Mouse (Mus musculus) CH12.LX (cell line): Measurements from ENCODE around the gene Ate1. TPM values are rescaled to one million over a fixed set of nuclear protein-coding genes. Genes with fewer than 3 reads are reported as not detected.

Experiments used
- DNase-seq: peaks from one replicate; pipeline ENCODE4 v3.0.0-alpha.2; 2013; ENCODE audit errors: extremely low read depth
- H3K27ac ChIP-seq: 2 replicates; pipeline ENCODE4 v1.5.1; 2012; ENCODE audit warnings: low read depth, mild to moderate bottlenecking, control low read depth, moderate library complexity; ENCODE audit not compliant: insufficient read depth
- H3K27me3 ChIP-seq: replicated peaks from 2 replicates; pipeline ENCODE3; 2012; ENCODE audit warnings: inconsistent platforms
- H3K36me3 ChIP-seq, 2 experiments: replicated peaks in 1 of 2; 2 replicates each; pipeline versions ENCODE3 to v1.6.1; 2012; ENCODE audit warnings: inconsistent platforms in 1 of 2, low read length in 1 of 2, mild to moderate bottlenecking in 1 of 2, mixed read lengths in 1 of 2, moderate library complexity in 1 of 2; ENCODE audit not compliant: control insufficient read depth in 1 of 2, insufficient read depth in 1 of 2
- H3K4me1 ChIP-seq, 2 experiments: 2 replicates each; pipeline ENCODE4 v1.6.1; 2012; ENCODE audit warnings: inconsistent platforms in 1 of 2, moderate library complexity in 1 of 2; ENCODE audit not compliant: insufficient read depth in 2 of 2, control insufficient read depth in 1 of 2
- H3K4me2 ChIP-seq: 2 replicates; pipeline ENCODE4 v1.6.1; 2012; ENCODE audit warnings: low read depth, mild to moderate bottlenecking, control low read depth; ENCODE audit not compliant: poor library complexity, insufficient read depth, severe bottlenecking
- H3K4me3 ChIP-seq, 3 experiments: fragments of 150-350 bp in 1 of 3; sonication (generic) in 1 of 3; replicated peaks in 1 of 3; 2 replicates each; pipeline versions ENCODE3 to v1.5.1; 2011 to 2012; ENCODE audit warnings: low read depth in 2 of 3, low read length in 2 of 3, mild to moderate bottlenecking in 2 of 3, moderate library complexity in 2 of 3, control low read depth in 1 of 3, improper control_type of control experiment in 1 of 3, inconsistent platforms in 1 of 3, mixed read lengths in 1 of 3; ENCODE audit not compliant: poor library complexity in 1 of 3
- H3K79me2 ChIP-seq: replicated peaks from 2 replicates; pipeline ENCODE4 v1.6.1; 2012; ENCODE audit warnings: mild to moderate bottlenecking, moderate library complexity; ENCODE audit not compliant: control insufficient read depth, poor library complexity, insufficient read depth, severe bottlenecking; ENCODE audit errors: extremely low read depth
- H3K9ac ChIP-seq: 2 replicates; pipeline ENCODE4 v1.6.1; 2012; ENCODE audit warnings: low read depth, mild to moderate bottlenecking, control low read depth, moderate library complexity; ENCODE audit not compliant: insufficient read depth
- H3K9me3 ChIP-seq: replicated peaks from 2 replicates; pipeline ENCODE3; 2012; ENCODE audit warnings: low read length, inconsistent platforms, mixed read lengths
- BHLHE40 ChIP-seq: IDR thresholded peaks from 2 replicates; pipeline ENCODE4 v1.6.1; 2011; ENCODE audit warnings: mild to moderate bottlenecking, low read depth, low read length, improper control_type of control experiment
- CHD1 ChIP-seq: IDR thresholded peaks from 2 replicates; pipeline ENCODE4 v1.6.1; 2012; ENCODE audit warnings: low read depth, low read length, improper control_type of control experiment, inconsistent platforms
- CHD2 ChIP-seq: IDR thresholded peaks from 2 replicates; pipeline ENCODE4 v1.6.1; 2011; ENCODE audit warnings: low read length, improper control_type of control experiment
- CTCF ChIP-seq, 2 experiments: IDR thresholded peaks in 1 of 2; conservative IDR thresholded peaks in 1 of 2; 2 replicates each; pipeline ENCODE4 v1.5.1; 2011 to 2012; ENCODE audit warnings: low read depth in 2 of 2, low read length in 2 of 2, improper control_type of control experiment in 1 of 2, inconsistent platforms in 1 of 2, mild to moderate bottlenecking in 1 of 2, moderate library complexity in 1 of 2
- ELF1 ChIP-seq: IDR thresholded peaks from 2 replicates; pipeline ENCODE4 v1.6.1; 2014; ENCODE audit warnings: low read depth, mild to moderate bottlenecking, inconsistent platforms, low read length, improper control_type of control experiment
- EP300 ChIP-seq: IDR thresholded peaks from 2 replicates; pipeline ENCODE4 v1.6.1; 2011; ENCODE audit warnings: low read length, improper control_type of control experiment
- MAFK ChIP-seq: IDR thresholded peaks from 2 replicates; pipeline ENCODE4 v1.6.1; 2011; ENCODE audit warnings: low read length, improper control_type of control experiment; ENCODE audit not compliant: insufficient replicate concordance
- MAZ ChIP-seq: IDR thresholded peaks from 2 replicates; pipeline ENCODE4 v1.6.1; 2012; ENCODE audit warnings: low read depth, mild to moderate bottlenecking, inconsistent platforms, low read length, improper control_type of control experiment, moderate library complexity
- MEF2A ChIP-seq: IDR thresholded peaks from 2 replicates; pipeline ENCODE4 v1.6.1; 2014; ENCODE audit warnings: low read depth, mild to moderate bottlenecking, inconsistent platforms, low read length, improper control_type of control experiment, borderline replicate concordance
- MXI1 ChIP-seq: IDR thresholded peaks from 2 replicates; pipeline ENCODE4 v1.6.1; 2011; ENCODE audit warnings: mild to moderate bottlenecking, low read depth, low read length, improper control_type of control experiment
- MYC ChIP-seq: IDR thresholded peaks from 2 replicates; pipeline ENCODE4 v1.6.1; 2011; ENCODE audit warnings: low read depth, mild to moderate bottlenecking, improper control_type of control experiment, low read length
- POLR2A ChIP-seq: IDR thresholded peaks from 2 replicates; pipeline ENCODE4 v1.6.1; 2011; ENCODE audit warnings: low read depth, mild to moderate bottlenecking, improper control_type of control experiment, low read length
- RAD21 ChIP-seq: IDR thresholded peaks from 2 replicates; pipeline ENCODE4 v1.6.1; 2011; ENCODE audit warnings: low read depth, mild to moderate bottlenecking, low read length, improper control_type of control experiment, moderate library complexity
- SMC3 ChIP-seq: IDR thresholded peaks from 2 replicates; pipeline ENCODE4 v1.6.1; 2011; ENCODE audit warnings: low read depth, low read length, improper control_type of control experiment
- UBTF ChIP-seq: IDR thresholded peaks from 2 replicates; pipeline ENCODE4 v1.6.1; 2012; ENCODE audit warnings: low read depth, mild to moderate bottlenecking, inconsistent platforms, low read length, improper control_type of control experiment, moderate library complexity
- USF2 ChIP-seq: conservative IDR thresholded peaks from 2 replicates; pipeline ENCODE4 v1.6.1; 2011; ENCODE audit warnings: low read depth, low read length, improper control_type of control experiment
- dilution Hi-C: fragments of 300-500 bp; cut with MboI; formaldehyde crosslinking; loops from 2 replicates; pipeline ENCODE4 v1.14.3; 2020; ENCODE audit warnings: low sequenced_read_pairs; ENCODE audit not compliant: extremely low pct_unique_long_range_greater_than_20kb, extremely low pct_ligation_motif_present
- in situ Hi-C: fragments of 300-500 bp; cut with MboI; formaldehyde crosslinking; loops from 3 replicates; pipeline ENCODE4 v1.14.3; 2019; ENCODE audit warnings: low sequenced_read_pairs, low pct_ligation_motif_present, low pct_unique_long_range_greater_than_20kb, mixed read lengths
- polyA plus RNA-seq: library from polyadenylated mRNA; unstranded; fragments of >175 nt; gene quantifications from 2 replicates; pipeline ENCODE4 v1.2.1, GENCODE M21; 2012; ENCODE audit warnings: low read depth; ENCODE audit not compliant: insufficient read length
- total RNA-seq, 2 experiments: library from RNA; depleted of rRNA; stranded (reverse); fragments of 300-350 nt in 1 of 2; fragments of >200 nt in 1 of 2; gene quantifications; 2 replicates each; pipeline ENCODE4 v1.2.3; 2012 to 2014

Gene Ate1
- total and polyA plus RNA-seq, 3 experiments = 12.2 to 15.4 (median 14.3) TPM

DNA sequence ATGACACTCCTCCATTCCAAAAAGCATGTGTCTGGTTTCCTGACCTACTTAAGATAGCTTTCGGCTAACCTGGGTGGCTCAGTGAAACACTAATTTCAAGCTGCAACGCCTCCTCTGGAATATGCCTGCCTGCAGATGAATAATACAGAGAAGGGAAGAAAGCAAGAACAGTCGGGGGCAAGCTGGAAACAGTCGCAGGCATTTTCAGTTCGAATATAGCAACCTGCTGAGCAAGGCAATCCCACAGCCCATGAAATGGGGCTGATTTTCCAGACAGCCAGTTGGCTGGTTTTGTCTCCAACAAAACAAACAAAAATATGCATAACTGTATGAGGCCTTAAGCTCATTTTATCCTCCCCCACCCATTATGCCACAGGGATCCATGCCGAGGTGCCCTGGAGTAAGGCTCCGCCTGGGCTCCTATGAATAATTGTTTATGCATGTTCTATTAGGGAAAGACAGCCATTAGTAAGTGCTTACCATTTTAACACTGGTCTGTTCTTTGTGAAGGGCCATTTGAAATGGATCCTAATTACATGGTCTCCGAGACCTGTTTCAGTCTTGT lies 138.7 kb downstream of the Ate1 start:
- no peak overlapping the region for H3K27ac ChIP-seq
- no peaks in the 10 kb centered on the region for H3K36me3 ChIP-seq
- H3K27me3 ChIP-seq = no peaks in the 10 kb centered on the region
- dilution Hi-C loops = no loop called here
- H3K9ac ChIP-seq = no peak overlapping the region
- in situ Hi-C loops = no loop called here
- TF ChIP-seq POLR2A (no peak), MAFK (no peak), ELF1 (no peak)
- H3K4me1 ChIP-seq = no peaks in the 10 kb centered on the region
- no peak overlapping the region for H3K4me3 ChIP-seq
- H3K9me3 ChIP-seq = peaks cover 2% of the 10 kb centered on the region
- DNase-seq = no peak
- no peaks in the 10 kb centered on the region for H3K79me2 ChIP-seq
- no peak overlapping the region for H3K4me2 ChIP-seq

DNA sequence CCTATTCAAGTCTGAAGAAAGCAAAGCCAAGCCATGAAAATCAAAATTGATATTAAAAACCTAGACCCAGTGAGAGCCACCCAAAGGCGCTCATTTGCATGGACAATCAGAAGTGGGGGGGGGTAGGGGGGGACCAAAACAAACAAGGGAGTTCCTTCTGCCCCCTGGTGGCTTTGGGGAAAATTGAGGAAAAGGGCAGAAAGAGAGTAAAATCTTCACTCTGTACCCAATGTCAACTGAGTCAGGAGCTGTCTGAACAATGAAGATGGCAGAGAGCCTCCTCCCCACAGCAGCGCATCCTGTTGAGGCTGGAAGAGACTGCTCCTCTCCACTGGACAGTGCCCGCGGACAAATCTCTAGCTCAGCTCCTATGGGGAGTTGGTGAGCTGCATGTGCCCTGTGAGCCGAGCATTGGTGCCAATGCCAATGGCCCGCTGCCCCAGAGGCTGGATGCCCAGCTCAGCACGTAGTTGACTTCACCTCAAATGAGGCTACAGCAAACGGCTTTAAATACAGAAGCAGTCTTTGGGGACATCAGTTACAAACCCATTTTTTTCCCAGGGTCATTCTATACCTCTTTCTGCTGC lies 139.3 kb downstream of the Ate1 start:
- Histone ChIP-seq H3K4me3 (no peak overlapping the region), H3K4me2 (no peak overlapping the region), H3K27me3 (no peaks in the 10 kb centered on the region), H3K79me2 (no peaks in the 10 kb centered on the region), H3K4me1 (no peaks in the 10 kb centered on the region), H3K27ac (no peak overlapping the region), H3K36me3 (no peaks in the 10 kb centered on the region), H3K9ac (no peak overlapping the region), H3K9me3 (peaks cover 2% of the 10 kb centered on the region)
- TF ChIP-seq CHD2 (no peak), UBTF (no peak), EP300 (no peak), USF2 (no peak), BHLHE40 (no peak), MYC (no peak), MAZ (no peak), RAD21 (no peak; the same call in 1 of the 2 replicates), MXI1 (no peak), CHD1 (no peak), MEF2A (no peak), SMC3 (peak; percentile 36), CTCF (conservative IDR thresholded peaks at IDR 0.05 in 1 of 2, IDR thresholded peaks at IDR 0.05 in 1 of 2; ENCODE audit: low read depth in 2 of 2, low read length in 2 of 2) (peak in 1 of 2 experiments; percentile 42; a peak in 2 of 4 replicates)
- in situ Hi-C loops (no loop called here), dilution Hi-C loops (no loop called here)
- peak; percentile 3 for DNase-seq
